Mouse (Mus musculus) liver, adult 2 months (tissue): ENCODE data around the gene Pin1rt1.

Source experiments
- CTCF ChIP-seq: fragments of 200-500 bp; IDR thresholded peaks from 2 replicates; pipeline ENCODE4 v1.5.1; 2011; ENCODE audit warnings: low read depth, low read length, control low read depth
- POLR2A ChIP-seq: fragments of 200-500 bp; IDR thresholded peaks from 2 replicates; pipeline ENCODE4 v1.6.1; 2011; ENCODE audit warnings: low read length, control low read depth; ENCODE audit not compliant: insufficient read depth; ENCODE audit errors: extremely low read depth

- no peak for TF ChIP-seq POLR2A
- no peak for TF ChIP-seq CTCF
Measured at GRCm38 (mm10) chr2:104704355-104704754, 11.8 kb downstream of the Pin1rt1 start.
